Mouse (Mus musculus) central nervous system, embryonic 18 days (tissue): ENCODE measurements around the gene Tex26. TPM values are rescaled to one million over a fixed set of nuclear protein-coding genes. Genes with fewer than 3 reads are reported as not detected.

ENCODE experiments used
- polyA plus RNA-seq: library from polyadenylated mRNA; depleted of rRNA; stranded (reverse); fragments of >200 nt; gene quantifications from 2 replicates; pipeline ENCODE4 v1.2.3, GENCODE M21; 2012; rRNA removed

Tex26 gene
- polyA plus RNA-seq, result 0.85 and 1.3 TPM in 2 replicates

DNA sequence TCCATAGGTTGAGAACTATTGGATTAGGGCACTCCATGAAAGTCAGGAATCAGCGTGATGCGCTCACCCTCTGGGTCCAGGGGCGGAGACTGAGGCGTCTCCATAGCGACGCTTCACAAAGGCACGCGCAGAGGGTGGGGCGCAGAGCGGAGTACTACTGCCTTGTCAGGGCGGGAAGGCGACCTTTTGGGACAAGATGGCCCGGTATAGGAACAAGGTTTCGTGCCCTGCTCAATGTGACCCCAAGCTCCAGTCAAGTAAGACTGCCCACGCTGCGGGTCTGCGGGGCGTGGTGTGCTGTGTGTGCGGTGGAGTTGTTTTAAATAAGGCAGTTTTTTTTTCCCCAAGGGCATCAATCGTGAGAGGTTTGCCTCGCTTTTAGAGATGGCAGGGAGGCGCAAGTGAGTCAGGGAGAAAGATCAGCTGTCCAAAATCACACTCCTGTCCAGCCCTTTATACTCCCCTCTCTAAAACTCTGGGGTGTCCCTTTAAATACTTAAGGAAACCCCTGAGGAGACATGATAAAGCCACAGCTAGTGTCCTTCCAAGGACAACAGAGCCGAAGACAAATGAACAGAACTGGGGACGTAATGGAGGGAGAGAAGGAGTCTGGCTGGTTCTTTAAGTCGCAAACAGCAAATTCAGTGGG, at the start of gene Tex26:
TSS of gene Tex26 (plus strand) at position 130 of the 649 bp plus-strand sequence.

DNA sequence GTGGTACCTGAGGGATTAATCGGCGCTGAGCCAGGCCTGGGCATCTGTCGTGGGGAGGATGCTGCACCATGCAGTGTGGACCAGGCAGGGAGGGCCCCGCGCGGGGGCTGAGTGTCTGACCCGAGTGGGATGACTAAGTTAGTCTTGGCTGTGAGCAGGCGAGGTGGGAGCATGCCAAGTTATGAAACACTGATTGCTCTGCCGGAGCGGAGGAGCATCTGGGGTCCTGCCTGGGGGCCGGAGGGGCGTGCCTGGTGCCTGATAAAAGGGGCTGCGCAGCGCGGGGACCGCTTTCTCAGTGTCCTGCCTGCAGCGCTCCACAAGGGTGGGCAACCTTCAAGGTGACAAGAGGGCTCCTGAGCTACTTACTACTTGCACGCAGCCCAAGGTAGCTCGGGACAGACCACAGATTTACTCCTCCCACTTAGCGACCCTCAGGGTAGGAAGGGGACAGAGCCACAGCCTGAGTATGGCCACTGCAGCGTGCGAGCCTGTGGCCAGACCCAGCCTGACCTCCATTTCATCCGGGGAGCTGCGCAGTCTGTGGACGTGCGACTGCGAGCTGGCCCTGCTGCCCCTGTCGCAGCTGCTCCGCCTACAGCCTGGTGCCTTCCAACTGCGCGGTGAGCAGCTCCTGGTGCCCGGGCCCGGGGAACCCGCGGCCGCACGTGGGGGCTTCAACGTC, 27.8 kb upstream of the Tex26 start, which contains the start of gene Medag:
TSS of gene Medag (plus strand) at position 241 of the 685 bp plus-strand sequence.

Other genes starting within 250 kb of the Tex26 start
- gene Alox5ap, start 174.9 kb upstream of the Tex26 start, polyA plus RNA-seq, result 14.3 and 15.1 TPM in 2 replicates
- gene Medag, start 27.9 kb upstream of the Tex26 start, polyA plus RNA-seq, result 1.9 and 2.5 TPM in 2 replicates
- 0.69 and 0.91 TPM in 2 replicates for gene Wdr95, start 89.0 kb downstream of the Tex26 start, polyA plus RNA-seq
- 110 and 121 TPM in 2 replicates for gene Hsph1, start 196.7 kb downstream of the Tex26 start, polyA plus RNA-seq
- gene B3glct, start 238.6 kb downstream of the Tex26 start, polyA plus RNA-seq, result 19.6 and 21.6 TPM in 2 replicates